Mouse (Mus musculus): Measurements from ENCODE around the gene Samd3. TPM values are rescaled to one million over a fixed set of nuclear protein-coding genes. Genes with fewer than 3 reads are reported as not detected.

The Samd3 gene
- 0.86 TPM for total RNA-seq (2023)

GRCm38 (mm10) chr10:26229488-26229887 lies at the start of gene Samd3:
Gene Samd3, plus strand, starts transcription at chr10:26229707.

Other genes starting within 250 kb of the Samd3 start
- gene Gm9767, start 151.5 kb upstream of the Samd3 start, total RNA-seq (2023): not detected
- 0.30 TPM for gene Tmem200a, start 150.7 kb upstream of the Samd3 start, total RNA-seq (2023)
- 52.6 TPM for gene L3mbtl3, start 146.3 kb downstream of the Samd3 start, total RNA-seq (2023)

All from CD4-positive naive resting alpha-beta T cell, adult 57 days (primary cell).